Mouse (Mus musculus) intestine, embryonic 14.5 days (tissue): ENCODE data around the gene Pnrc1. TPM values are rescaled to one million over a fixed set of nuclear protein-coding genes. Genes with fewer than 3 reads are reported as not detected.

ENCODE experiments used
- ATAC-seq: fragments of 200-750 bp; cut with Nextera tagmentation; replicated peaks from 2 replicates; pipeline ENCODE4 v1.8.0; 2017; ENCODE audit warnings: low read depth, moderate number of reproducible peaks, moderate TSS enrichment, moderate library complexity; ENCODE audit not compliant: low FRiP score, low TSS enrichment
- DNase-seq: peaks from one replicate; pipeline ENCODE4 v3.0.0-alpha.2; 2018; ENCODE audit warnings: low spot score
- H3K27ac ChIP-seq: fragments of 300-500 bp; sonication (generic); 2 replicates; pipeline ENCODE4 v1.5.1; 2014; ENCODE audit warnings: low read depth, mild to moderate bottlenecking, control low read depth
- H3K27me3 ChIP-seq: fragments of 300-500 bp; sonication (generic); replicated peaks from 2 replicates; pipeline ENCODE4 v1.6.1; 2014; ENCODE audit warnings: low read length, control low read depth; ENCODE audit not compliant: control insufficient read depth, insufficient read depth
- H3K36me3 ChIP-seq: fragments of 300-500 bp; sonication (generic); 2 replicates; pipeline ENCODE4 v1.6.1; 2014; ENCODE audit warnings: low read length, control low read depth; ENCODE audit not compliant: control insufficient read depth, insufficient read depth
- H3K4me1 ChIP-seq: fragments of 300-500 bp; sonication (generic); replicated peaks from 2 replicates; pipeline ENCODE4 v1.6.1; 2014; ENCODE audit warnings: low read length, control low read depth, mixed read lengths; ENCODE audit not compliant: control insufficient read depth, insufficient read depth
- H3K4me2 ChIP-seq: fragments of 300-500 bp; sonication (generic); 2 replicates; pipeline ENCODE4 v1.6.1; 2014; ENCODE audit warnings: low read length
- H3K4me3 ChIP-seq: fragments of 300-500 bp; sonication (generic); 2 replicates; pipeline ENCODE4 v1.5.1; 2014; ENCODE audit warnings: low read depth, low read length, control low read depth, mixed read lengths
- H3K9ac ChIP-seq: fragments of 300-500 bp; sonication (generic); 2 replicates; pipeline ENCODE4 v1.6.1; 2014; ENCODE audit warnings: mild to moderate bottlenecking, low read length
- H3K9me3 ChIP-seq: fragments of 300-500 bp; sonication (generic); 2 replicates; pipeline ENCODE4 v1.6.1; 2016; ENCODE audit warnings: low read length, control low read depth; ENCODE audit not compliant: control insufficient read depth
- whole genome bisulfite sequencing: fragments of 180-500 bp; shearing (Covaris S2); extraction: QIAGEN DNeasy Blood & Tissue Kit; methylation state at CpG from one replicate; pipeline ENCODE4 v1.1.7; 2014; 5-methylcytosine and 5-hydroxymethylcytosine counted together
- polyA plus RNA-seq: library from polyadenylated mRNA; unstranded; fragments of >200 nt; fragmentation: Nextera tagmentation; extraction: Ambion mirVana; gene quantifications from 2 replicates; pipeline ENCODE4 v1.2.1, GENCODE M21; 2014

The Pnrc1 gene
- polyA plus RNA-seq, 1 experiment from 2014 or later = 88.7 TPM

DNA sequence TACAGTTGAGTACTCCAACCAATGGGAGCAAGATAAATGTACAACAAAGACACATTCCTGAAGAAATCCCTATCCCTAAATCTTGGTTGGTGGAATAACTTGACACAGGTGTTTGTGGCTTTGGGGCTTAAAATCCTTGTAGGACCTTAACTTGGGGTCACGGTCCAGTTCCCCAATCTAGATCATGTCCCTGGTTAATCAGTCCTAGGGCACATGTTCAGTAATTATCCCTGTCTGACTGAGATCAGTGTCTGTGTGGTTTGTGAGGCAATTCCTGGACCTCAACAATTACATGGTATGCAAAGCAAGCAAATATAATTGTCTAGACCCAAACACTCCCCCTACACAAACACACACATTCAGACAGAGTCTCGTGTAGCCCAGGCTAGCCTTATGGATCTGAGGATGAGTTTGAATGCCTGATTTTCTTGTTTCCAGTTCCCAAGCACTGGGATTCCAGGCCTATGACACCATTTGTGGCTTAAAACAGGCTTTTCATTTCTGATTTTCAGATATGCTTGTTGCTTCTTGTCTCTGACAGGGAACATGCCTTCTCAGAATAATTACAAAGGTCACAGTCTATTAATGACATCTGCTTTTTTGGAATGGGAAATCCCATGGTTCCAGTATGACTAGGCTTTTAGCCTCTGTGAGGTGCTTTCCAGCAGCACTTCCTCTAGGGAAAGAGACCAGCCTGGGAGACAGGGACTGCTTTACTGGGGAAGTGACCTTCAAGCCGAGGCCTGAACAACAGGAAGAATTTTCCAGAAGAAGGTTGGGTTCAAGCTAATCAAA is 7.9 kb downstream of the Pnrc1 start:
- H3K36me3 ChIP-seq = no peaks in the 10 kb centered on the region
- H3K9ac ChIP-seq = no peak overlapping the region
- H3K9me3 ChIP-seq = no peaks in the 10 kb centered on the region
- no peak overlapping the region for H3K4me2 ChIP-seq
- no peaks in the 10 kb centered on the region for H3K27me3 ChIP-seq
- ATAC-seq (no peak), DNase-seq (no peak)
- H3K4me3 ChIP-seq = no peak overlapping the region
- no peaks in the 10 kb centered on the region for H3K4me1 ChIP-seq
- 74% methylated on average over 3 of the region's 3 CpGs for WGBS
- H3K27ac ChIP-seq = no peak overlapping the region

DNA sequence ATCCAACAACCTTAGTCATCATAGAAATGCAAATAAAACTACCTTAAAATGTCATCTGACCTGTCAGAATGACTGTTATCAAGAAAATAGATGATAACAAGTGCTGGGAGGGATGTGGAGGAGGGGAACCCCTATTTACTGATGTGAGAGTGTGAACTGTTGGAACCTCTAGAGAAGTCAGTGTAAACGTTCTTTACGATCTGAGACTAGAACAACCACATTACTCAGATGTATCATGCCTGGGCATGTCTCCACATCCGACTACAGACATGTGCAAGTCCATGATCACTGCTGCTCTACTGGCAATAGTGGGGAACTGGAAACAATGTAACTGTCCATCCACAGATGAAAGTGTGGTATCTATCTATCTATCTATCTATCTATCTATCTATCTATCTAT is 16.5 kb downstream of the Pnrc1 start:
- Histone ChIP-seq H3K9me3 (no peaks in the 10 kb centered on the region), H3K36me3 (no peaks in the 10 kb centered on the region), H3K9ac (no peak overlapping the region), H3K27me3 (no peaks in the 10 kb centered on the region), H3K4me1 (no peaks in the 10 kb centered on the region), H3K4me3 (no peak overlapping the region), H3K4me2 (no peak overlapping the region), H3K27ac (no peak overlapping the region)
- DNase-seq (no peak), ATAC-seq (no peak)
- WGBS = 65% methylated on average over 3 of the region's 3 CpGs

DNA sequence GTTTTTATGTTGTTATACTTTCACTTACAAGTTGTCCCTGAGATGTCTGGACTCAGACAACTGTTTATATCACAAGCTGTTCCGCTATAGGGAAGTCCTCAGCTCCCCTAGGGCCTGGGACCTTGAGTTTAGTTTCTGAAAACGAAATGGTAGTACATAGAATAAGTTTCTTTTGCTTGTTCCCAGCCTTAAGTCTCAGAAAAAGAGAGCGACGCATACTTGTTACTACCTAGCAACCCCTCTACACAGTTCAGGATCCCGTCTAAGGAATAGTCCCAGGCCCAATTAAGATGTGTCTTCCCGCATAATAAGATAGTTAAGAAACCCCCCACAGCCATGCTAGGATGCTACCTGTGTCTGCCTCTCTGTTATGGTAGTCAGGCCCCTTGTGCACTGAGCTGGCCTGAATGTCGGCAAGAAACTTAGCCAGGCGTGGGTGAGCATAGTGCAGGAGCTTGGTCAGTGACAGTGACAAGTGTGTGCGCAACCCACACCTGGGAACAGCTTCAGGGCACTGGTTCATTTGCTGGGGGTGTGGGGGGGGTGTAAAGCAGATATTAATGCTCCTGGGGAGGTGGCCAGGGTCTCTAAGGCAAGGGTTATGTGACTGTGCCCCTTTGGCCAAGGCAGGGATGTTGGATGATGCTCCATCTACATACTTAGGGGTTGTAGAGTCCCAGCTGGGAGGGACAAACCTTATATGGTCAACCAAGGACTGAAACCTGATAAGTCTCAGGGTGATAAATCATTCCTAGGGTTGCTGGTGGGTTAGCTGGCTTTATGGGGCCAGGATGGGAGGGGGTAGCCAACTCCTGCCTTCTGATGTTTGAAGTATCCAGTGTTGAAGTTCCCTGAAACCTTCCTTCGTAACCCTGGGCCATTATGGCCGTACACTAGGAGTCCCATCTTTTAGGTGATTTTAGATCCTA is 19.3 kb downstream of the Pnrc1 start:
- WGBS = 73% methylated on average over 11 of the region's 11 CpGs
- H3K27ac ChIP-seq = no peak overlapping the region
- no peak for ATAC-seq

DNA sequence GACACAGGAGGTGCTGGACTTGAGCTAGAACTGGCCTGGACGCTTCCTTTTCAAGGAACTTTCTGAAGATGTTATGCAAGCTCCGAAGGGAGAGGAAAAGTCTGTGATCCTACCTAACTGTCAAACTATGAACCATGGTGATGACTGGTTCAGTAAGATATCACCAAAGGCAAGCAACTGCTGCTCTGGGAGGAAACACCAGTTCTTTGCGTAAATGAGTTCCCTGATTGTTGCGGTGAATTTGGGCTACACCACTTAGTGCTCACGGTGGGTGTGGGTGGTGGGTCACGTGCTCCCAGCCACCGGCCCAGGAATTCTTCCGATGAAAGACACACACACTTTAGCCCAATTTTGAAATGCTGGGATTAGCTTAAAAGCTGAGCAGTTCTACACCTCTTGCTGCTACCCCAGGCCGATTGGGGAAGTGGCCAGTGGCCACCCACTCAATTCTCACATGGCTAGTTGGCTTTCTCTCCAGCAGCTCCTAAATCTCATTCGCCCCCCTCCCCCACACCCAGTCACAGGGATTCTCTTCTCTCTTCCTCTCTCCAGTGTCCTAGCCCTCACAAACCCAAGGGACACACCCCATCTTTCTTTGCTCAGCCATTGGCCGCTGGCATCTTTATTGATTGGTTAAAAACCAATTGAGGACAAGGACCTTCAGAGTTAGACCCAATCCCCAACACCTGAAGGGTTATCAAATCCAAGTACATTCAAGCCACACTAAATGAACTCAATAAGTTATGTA is 24.8 kb downstream of the Pnrc1 start:
- H3K36me3 ChIP-seq = no peaks in the 10 kb centered on the region
- H3K9me3 ChIP-seq = no peaks in the 10 kb centered on the region
- 0 out of 2 replicates have a peak, but pooled peaks cover 2% of the 10 kb centered on the region for H3K4me1 ChIP-seq
- no peak overlapping the region for H3K4me2 ChIP-seq
- ATAC-seq (no peak), DNase-seq (no peak)
- no peaks in the 10 kb centered on the region for H3K27me3 ChIP-seq
- H3K27ac ChIP-seq = no peak overlapping the region
- no peak overlapping the region for H3K4me3 ChIP-seq
- WGBS = 80% methylated on average over 11 of the region's 11 CpGs
- H3K9ac ChIP-seq = no peak overlapping the region

More for the DNA sequence above, 19.3 kb downstream of the Pnrc1 start:
- Histone ChIP-seq H3K27me3 (no peaks in the 10 kb centered on the region), H3K4me1 (no peaks in the 10 kb centered on the region), H3K9ac (no peak overlapping the region), H3K9me3 (no peaks in the 10 kb centered on the region), H3K36me3 (no peaks in the 10 kb centered on the region), H3K4me2 (no peak overlapping the region), H3K4me3 (no peak overlapping the region)
- no peak for DNase-seq

GRCm38 (mm10) chr4:33262897-33263296 is 27.1 kb downstream of the Pnrc1 start:
- ATAC-seq (no peak), DNase-seq (no peak)
- Histone ChIP-seq H3K4me3 (no peak overlapping the region), H3K4me1 (0 out of 2 replicates have a peak, but pooled peaks cover 2% of the 10 kb centered on the region), H3K9ac (no peak overlapping the region), H3K9me3 (no peaks in the 10 kb centered on the region), H3K27ac (no peak overlapping the region), H3K4me2 (no peak overlapping the region), H3K36me3 (no peaks in the 10 kb centered on the region), H3K27me3 (no peaks in the 10 kb centered on the region)
- WGBS = 93% methylated on average over 1 of the region's 1 CpGs

DNA sequence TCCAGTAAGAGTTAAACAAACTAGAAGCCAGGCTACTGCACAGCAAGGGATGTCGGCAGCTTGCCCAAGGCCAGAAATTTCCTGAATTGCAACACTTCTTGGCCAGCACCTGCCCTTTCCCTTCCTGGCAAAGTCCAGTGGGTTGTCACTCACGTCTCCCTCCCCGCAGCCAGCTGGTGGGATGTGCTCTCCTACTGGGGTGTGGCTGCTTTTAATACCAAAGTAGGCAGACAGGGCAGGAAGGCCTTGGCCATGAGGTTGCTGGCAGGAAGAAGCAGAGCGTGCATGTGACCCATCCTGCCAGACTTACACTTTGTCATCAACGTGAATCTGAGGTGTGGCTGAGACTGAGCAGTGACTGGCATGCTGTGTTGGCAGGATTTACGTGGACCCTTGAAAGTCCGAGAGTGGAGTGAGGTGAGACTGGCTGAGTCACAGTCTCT is 28.6 kb downstream of the Pnrc1 start:
- DNase-seq (peak; percentile 63), ATAC-seq (peak; percentile 53; the same call in 1 of the 2 replicates)
- Histone ChIP-seq H3K4me2 (no peak overlapping the region), H3K9ac (no peak overlapping the region), H3K9me3 (no peaks in the 10 kb centered on the region), H3K27me3 (no peaks in the 10 kb centered on the region), H3K27ac (no peak overlapping the region), H3K4me1 (0 out of 2 replicates have a peak, but pooled peaks cover 2% of the 10 kb centered on the region), H3K36me3 (no peaks in the 10 kb centered on the region), H3K4me3 (no peak overlapping the region)
- WGBS = 50% methylated on average over 7 of the region's 7 CpGs

DNA sequence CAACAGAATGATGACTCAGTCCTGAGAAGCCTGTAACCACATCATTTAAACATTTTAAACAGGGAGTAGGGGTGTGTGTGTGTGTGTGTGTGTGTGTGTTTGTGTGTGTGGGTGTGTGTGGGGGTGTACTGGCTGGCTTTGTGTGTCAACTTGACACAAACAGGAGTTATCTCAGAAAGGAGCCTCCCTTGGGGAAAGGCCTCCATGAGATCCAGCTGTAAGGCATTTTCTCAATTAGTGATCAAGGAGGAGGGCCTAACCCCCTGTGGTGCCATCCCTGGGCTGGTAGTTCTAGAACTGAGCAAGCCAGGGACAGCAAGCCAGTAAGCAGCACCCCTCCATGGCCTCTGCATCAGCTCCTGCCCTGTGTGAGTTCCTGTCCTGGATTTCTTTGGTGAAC is 29.7 kb downstream of the Pnrc1 start:
- H3K27ac ChIP-seq = no peak overlapping the region
- H3K9me3 ChIP-seq = no peaks in the 10 kb centered on the region
- H3K27me3 ChIP-seq = no peaks in the 10 kb centered on the region
- DNase-seq = no peak
- no peak overlapping the region for H3K4me3 ChIP-seq
- no peaks in the 10 kb centered on the region for H3K36me3 ChIP-seq
- H3K9ac ChIP-seq = no peak overlapping the region
- no peak overlapping the region for H3K4me2 ChIP-seq
- 0 out of 2 replicates have a peak, but pooled peaks cover 2% of the 10 kb centered on the region for H3K4me1 ChIP-seq
- no peak for ATAC-seq

- no peaks in the 10 kb centered on the region for H3K27me3 ChIP-seq
- no peak for DNase-seq
- no peak overlapping the region for H3K27ac ChIP-seq
- no peak overlapping the region; the same call in 1 of the 2 replicates for H3K4me2 ChIP-seq
- H3K4me1 ChIP-seq = 0 out of 2 replicates have a peak, but pooled peaks cover 2% of the 10 kb centered on the region
- no peaks in the 10 kb centered on the region for H3K9me3 ChIP-seq
- no peak overlapping the region for H3K9ac ChIP-seq
- no peak overlapping the region for H3K4me3 ChIP-seq
- ATAC-seq = no peak
- H3K36me3 ChIP-seq = no peaks in the 10 kb centered on the region
- 56% methylated on average over 11 of the region's 11 CpGs for WGBS
Measured at GRCm38 (mm10) chr4:33257263-33257964, 32.5 kb downstream of the Pnrc1 start.
